Comparison of ENCODE assay signal across 8 mouse cellular contexts in genomic region chr5:25498346-25498820, GRCm38 (mm10). TPM values are rescaled to one million over a fixed set of nuclear protein-coding genes. Genes with fewer than 3 reads are reported as not detected.
A peak's percentile ranks its signal among the peaks of the same experiment; 100 is the strongest.
DNase-seq lines count a peak whose midpoint lies in the region; ATAC-seq and TF ChIP-seq lines count a peak whose summit lies in the region.

Kmt2c (minus strand) TSS chr5:25498783.

- H3K4me1 ChIP-seq in hindbrain, postnatal 0 days (ENCODE audit: insufficient read depth, low read length), result peaks cover 7% of the 10 kb centered on the region; the same call in 1 of the 2 replicates
- H3K4me1 ChIP-seq in limb, embryonic 10.5 days, result peaks cover 15% of the 10 kb centered on the region
- H3K4me1 ChIP-seq in midbrain, embryonic 14.5 days (ENCODE audit: control insufficient read depth, insufficient read depth, low read length), result peaks cover 18% of the 10 kb centered on the region
- H3K4me1 ChIP-seq in stomach, embryonic 14.5 days (ENCODE audit: control insufficient read depth, insufficient read depth, low read length), result peaks cover 6% of the 10 kb centered on the region; the same call in 1 of the 2 replicates

- DNase-seq in urinary bladder, adult 2 months (ENCODE audit: low spot score), result peak; percentile 76
- no peak for DNase-seq in urinary bladder, postnatal 25 days (ENCODE audit: low spot score)
- peak; percentile 77 to 82 for DNase-seq in cerebellum, postnatal 36 days
- no peak for DNase-seq in gastrocnemius, postnatal 10 days
- DNase-seq in hindbrain, postnatal 0 days (ENCODE audit: low spot score), result no peak
- peak; percentile 86 for DNase-seq in limb, embryonic 10.5 days (ENCODE audit: low spot score)
- no peak for DNase-seq in midbrain, embryonic 14.5 days

- H3K4me2 ChIP-seq in hindbrain, postnatal 0 days (ENCODE audit: low read depth, low read length), result peak within 1 kb of the TSS; percentile 67
- H3K4me2 ChIP-seq in midbrain, embryonic 14.5 days (ENCODE audit: low read length), result peak within 1 kb of the TSS; percentile 85
- peak within 1 kb of the TSS; percentile 66 for H3K4me2 ChIP-seq in stomach, embryonic 14.5 days (replicated peaks; ENCODE audit: low read depth, low read length)

- peak within 1 kb of the TSS; percentile 99 for H3K27ac ChIP-seq in hindbrain, postnatal 0 days
- peak within 1 kb of the TSS; percentile 97 for H3K27ac ChIP-seq in limb, embryonic 10.5 days
- peak within 1 kb of the TSS; percentile 99 for H3K27ac ChIP-seq in midbrain, embryonic 14.5 days (replicated peaks; ENCODE audit: low read depth, low read length)
- H3K27ac ChIP-seq in stomach, embryonic 14.5 days (ENCODE audit: low read length), result peak within 1 kb of the TSS; percentile 99

- H3K27me3 ChIP-seq in hindbrain, postnatal 0 days (ENCODE audit: insufficient read depth, low read length), result no peaks in the 10 kb centered on the region
- H3K27me3 ChIP-seq in limb, embryonic 10.5 days (ENCODE audit: low read depth, poor library complexity, severe bottlenecking), result 0 out of 2 replicates have a peak, but pooled peaks cover 6% of the 10 kb centered on the region
- no peaks in the 10 kb centered on the region for H3K27me3 ChIP-seq in midbrain, embryonic 14.5 days (ENCODE audit: control insufficient read depth, insufficient read depth, low read length)
- H3K27me3 ChIP-seq in stomach, embryonic 14.5 days (ENCODE audit: control insufficient read depth, insufficient read depth, low read length), result no peaks in the 10 kb centered on the region

- 2% methylated on average over 45 of the region's 54 CpGs for WGBS in hindbrain, postnatal 0 days
- 2% methylated on average over 40 of the region's 54 CpGs for WGBS in limb, embryonic 10.5 days
- 0% methylated on average over 50 of the region's 54 CpGs for WGBS in midbrain, embryonic 14.5 days
- WGBS in stomach, embryonic 14.5 days, result under 1% methylated on average over 45 of the region's 54 CpGs

- peak within 1 kb of the TSS; percentile 84 for H3K4me3 ChIP-seq in hindbrain, postnatal 0 days (ENCODE audit: low read length)
- peak within 1 kb of the TSS; percentile 85 for H3K4me3 ChIP-seq in limb, embryonic 10.5 days
- H3K4me3 ChIP-seq in midbrain, embryonic 14.5 days (replicated peaks; ENCODE audit: low read depth, low read length), result peak within 1 kb of the TSS; percentile 97
- peak within 1 kb of the TSS; percentile 93 for H3K4me3 ChIP-seq in stomach, embryonic 14.5 days (ENCODE audit: low read depth, low read length)

- peak within 1 kb of the TSS; percentile 96 for H3K9ac ChIP-seq in hindbrain, postnatal 0 days (replicated peaks; ENCODE audit: low read length)
- peak within 1 kb of the TSS; percentile 97 for H3K9ac ChIP-seq in midbrain, embryonic 14.5 days (replicated peaks; ENCODE audit: low read length)
- H3K9ac ChIP-seq in stomach, embryonic 14.5 days (replicated peaks; ENCODE audit: low read depth, low read length), result peak within 1 kb of the TSS; percentile 95

- peak; percentile 17; the same call in 1 of the 2 replicates for ATAC-seq in hindbrain, postnatal 0 days
- ATAC-seq in midbrain, embryonic 14.5 days (ENCODE audit: low FRiP score, low TSS enrichment), result peak; percentile 21
- no peak for ATAC-seq in stomach, embryonic 14.5 days (ENCODE audit: insufficient number of reproducible peaks, insufficient read depth, low FRiP score, low read depth)

- no peak for TF ChIP-seq CTCF in hindbrain, postnatal 0 days (IDR thresholded peaks at IDR 0.05; ENCODE audit: low read depth)

- no peaks in the 10 kb centered on the region for H3K36me3 ChIP-seq in hindbrain, postnatal 0 days (ENCODE audit: insufficient read depth, low read length)
- H3K36me3 ChIP-seq in limb, embryonic 10.5 days, result no peaks in the 10 kb centered on the region
- H3K36me3 ChIP-seq in midbrain, embryonic 14.5 days (ENCODE audit: control insufficient read depth, insufficient read depth, low read length), result no peaks in the 10 kb centered on the region
- no peaks in the 10 kb centered on the region for H3K36me3 ChIP-seq in stomach, embryonic 14.5 days (ENCODE audit: control insufficient read depth, insufficient read depth, low read length)

- no peaks in the 10 kb centered on the region for H3K9me3 ChIP-seq in hindbrain, postnatal 0 days (ENCODE audit: low read length)
- H3K9me3 ChIP-seq in limb, embryonic 10.5 days (replicated peaks), result no peaks in the 10 kb centered on the region
- H3K9me3 ChIP-seq in midbrain, embryonic 14.5 days (ENCODE audit: control insufficient read depth, low read length), result no peaks in the 10 kb centered on the region
- H3K9me3 ChIP-seq in stomach, embryonic 14.5 days (ENCODE audit: control insufficient read depth, low read depth, low read length), result no peaks in the 10 kb centered on the region

RNA-seq across cellular contexts. Expression of gene Kmt2c, which starts in this region (rescaled TPM):
- polyA plus RNA-seq in urinary bladder, adult 2 months (2012; rRNA removed), result 32.9 and 35.1 TPM in 2 replicates
- total RNA-seq in gastrocnemius, postnatal 10 days (2021), result 10 to 100 TPM; 32.1 to 43.2 TPM
- total RNA-seq in hindbrain, postnatal 0 days (2014; rRNA removed), result 40.2 and 46.5 TPM in 2 replicates
- polyA plus RNA-seq in hindbrain, postnatal 0 days (2015; fragmentation: Nextera tagmentation; extraction: Ambion mirVana), result 10.8 and 11.1 TPM in 2 replicates
- 9.5 and 10.6 TPM in 2 replicates for polyA plus RNA-seq in limb, embryonic 10.5 days (2016; fragmentation: Nextera tagmentation; extraction: Ambion mirVana)
- polyA plus RNA-seq in midbrain, embryonic 14.5 days (2014; fragmentation: Nextera tagmentation; extraction: Ambion mirVana), result 30.2 and 32.8 TPM in 2 replicates
- polyA plus RNA-seq in stomach, embryonic 14.5 days (2014; fragmentation: Nextera tagmentation; extraction: Ambion mirVana), result 25.7 and 28.8 TPM in 2 replicates

Comparison
In these comparisons a context has a peak if more than half of its experiments do, and no peak if none do; other contexts are left out.
1. DNase-seq: peak in urinary bladder, adult 2 months (single experiment), cerebellum, postnatal 36 days (2 of 2) and limb, embryonic 10.5 days (single experiment); none in urinary bladder, postnatal 25 days (single experiment), gastrocnemius, postnatal 10 days (single experiment), hindbrain, postnatal 0 days (single experiment) and midbrain, embryonic 14.5 days (single experiment).
2. Peak in every context shown above with its lines, with median percentiles within 50 percentile points of each other: H3K27ac ChIP-seq, H3K4me2 ChIP-seq, H3K4me3 ChIP-seq and H3K9ac ChIP-seq.